Mouse (Mus musculus) embryonic facial prominence, embryonic 10.5 days (tissue): ENCODE measurements around the gene Siah2. TPM values are rescaled to one million over a fixed set of nuclear protein-coding genes. Genes with fewer than 3 reads are reported as not detected.

ENCODE experiments used
- DNase-seq: peaks from one replicate; pipeline ENCODE4 v3.0.0-alpha.2; 2017; ENCODE audit warnings: low spot score
- H3K27ac ChIP-seq: fragments of 300-500 bp; sonication (generic); replicated peaks from 2 replicates; pipeline ENCODE4 v1.5.1; 2016; ENCODE audit warnings: mild to moderate bottlenecking
- H3K27me3 ChIP-seq: fragments of 300-500 bp; sonication (generic); replicated peaks from 2 replicates; pipeline ENCODE4 v1.6.1; 2016; ENCODE audit warnings: low read depth, mild to moderate bottlenecking; ENCODE audit not compliant: poor library complexity, severe bottlenecking
- H3K36me3 ChIP-seq: fragments of 300-500 bp; sonication (generic); replicated peaks from 2 replicates; pipeline ENCODE4 v1.6.1; 2016; ENCODE audit warnings: mild to moderate bottlenecking, moderate library complexity
- H3K4me1 ChIP-seq: fragments of 300-500 bp; sonication (generic); 2 replicates; pipeline ENCODE4 v1.6.1; 2016
- H3K4me3 ChIP-seq: fragments of 300-500 bp; sonication (generic); 2 replicates; pipeline ENCODE4 v1.5.1; 2016; ENCODE audit warnings: mild to moderate bottlenecking, moderate library complexity
- H3K9me3 ChIP-seq: fragments of 300-500 bp; sonication (generic); 2 replicates; pipeline ENCODE4 v1.6.1; 2016; ENCODE audit warnings: mild to moderate bottlenecking
- WGBS: fragments of 180-500 bp; shearing (Covaris S2); methylation state at CpG from one replicate; pipeline ENCODE4 v1.1.7; 2016; 5-methylcytosine and 5-hydroxymethylcytosine counted together
- polyA plus RNA-seq: library from polyadenylated mRNA; unstranded; fragments of >200 nt; fragmentation: Nextera tagmentation; extraction: Ambion mirVana; gene quantifications from 2 replicates; pipeline ENCODE4 v1.2.1, GENCODE M21; 2016

Gene Siah2
- polyA plus RNA-seq, 1 experiment from 2014 or later: 2.1 TPM

- Histone ChIP-seq H3K27ac (peak overlapping the region; percentile 83; the same call in 1 of the 2 replicates), H3K4me3 (peak overlapping the region; percentile 81), H3K27me3 (peaks cover 53% of the 10 kb centered on the region), H3K9me3 (no peaks in the 10 kb centered on the region), H3K36me3 (no peaks in the 10 kb centered on the region), H3K4me1 (peaks cover 28% of the 10 kb centered on the region)
- 1% methylated on average over 24 of the region's 24 CpGs for WGBS
- DNase-seq: peak; percentile 64
Measured at GRCm38 (mm10) chr3:58690619-58691373, 1.4 kb downstream of the Siah2 start.

DNA sequence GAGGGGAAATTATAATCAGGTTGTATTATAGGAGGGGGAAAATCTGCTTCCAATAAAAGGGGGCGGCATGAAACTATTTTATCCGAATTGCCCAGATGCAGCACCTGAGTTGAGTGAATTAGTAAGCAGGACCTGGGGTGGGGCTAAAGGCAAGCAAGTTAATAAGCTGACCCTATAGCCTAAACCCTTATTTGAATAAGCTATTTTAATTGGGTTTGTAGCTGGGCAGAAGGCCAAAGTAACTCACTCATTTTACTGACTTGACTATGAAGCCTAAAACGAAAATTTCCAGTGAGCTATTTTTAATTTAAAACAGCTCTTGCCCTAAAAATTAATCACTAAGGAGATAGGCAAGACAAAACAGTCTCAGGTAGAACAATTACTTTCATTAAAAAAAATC, 2.5 kb downstream of the Siah2 start:
- Histone ChIP-seq H3K4me1 (peaks cover 28% of the 10 kb centered on the region), H3K9me3 (no peaks in the 10 kb centered on the region), H3K27ac (no peak overlapping the region), H3K27me3 (peaks cover 49% of the 10 kb centered on the region), H3K4me3 (no peak overlapping the region), H3K36me3 (no peaks in the 10 kb centered on the region)
- DNase-seq: no peak
- 43% methylated on average over 3 of the region's 3 CpGs for WGBS

GRCm38 (mm10) chr3:58689105-58689504, 3.1 kb downstream of the Siah2 start:
- WGBS: 83% methylated on average over 7 of the region's 7 CpGs
- Histone ChIP-seq H3K9me3 (no peaks in the 10 kb centered on the region), H3K27me3 (peaks cover 43% of the 10 kb centered on the region), H3K4me1 (peaks cover 28% of the 10 kb centered on the region), H3K36me3 (no peaks in the 10 kb centered on the region), H3K27ac (no peak overlapping the region), H3K4me3 (no peak overlapping the region)
- DNase-seq: no peak

GRCm38 (mm10) chr3:58688551-58688950, 3.6 kb downstream of the Siah2 start:
- no peak for DNase-seq
- WGBS: 89% methylated on average over 4 of the region's 4 CpGs
- H3K4me3 ChIP-seq: no peak overlapping the region

GRCm38 (mm10) chr3:58686922-58687284, 5.3 kb downstream of the Siah2 start:
- H3K27me3 ChIP-seq: peaks cover 25% of the 10 kb centered on the region
- H3K9me3 ChIP-seq: no peaks in the 10 kb centered on the region
- H3K36me3 ChIP-seq: no peaks in the 10 kb centered on the region
- WGBS: 79% methylated on average over 2 of the region's 2 CpGs
- DNase-seq: no peak
- H3K4me3 ChIP-seq: no peak overlapping the region
- no peak overlapping the region for H3K27ac ChIP-seq
- H3K4me1 ChIP-seq: peaks cover 20% of the 10 kb centered on the region

More at GRCm38 (mm10) chr3:58688551-58688950, 3.6 kb downstream of the Siah2 start:
- Histone ChIP-seq H3K27ac (no peak overlapping the region), H3K36me3 (no peaks in the 10 kb centered on the region), H3K27me3 (peaks cover 37% of the 10 kb centered on the region), H3K4me1 (peaks cover 28% of the 10 kb centered on the region), H3K9me3 (no peaks in the 10 kb centered on the region)

DNA sequence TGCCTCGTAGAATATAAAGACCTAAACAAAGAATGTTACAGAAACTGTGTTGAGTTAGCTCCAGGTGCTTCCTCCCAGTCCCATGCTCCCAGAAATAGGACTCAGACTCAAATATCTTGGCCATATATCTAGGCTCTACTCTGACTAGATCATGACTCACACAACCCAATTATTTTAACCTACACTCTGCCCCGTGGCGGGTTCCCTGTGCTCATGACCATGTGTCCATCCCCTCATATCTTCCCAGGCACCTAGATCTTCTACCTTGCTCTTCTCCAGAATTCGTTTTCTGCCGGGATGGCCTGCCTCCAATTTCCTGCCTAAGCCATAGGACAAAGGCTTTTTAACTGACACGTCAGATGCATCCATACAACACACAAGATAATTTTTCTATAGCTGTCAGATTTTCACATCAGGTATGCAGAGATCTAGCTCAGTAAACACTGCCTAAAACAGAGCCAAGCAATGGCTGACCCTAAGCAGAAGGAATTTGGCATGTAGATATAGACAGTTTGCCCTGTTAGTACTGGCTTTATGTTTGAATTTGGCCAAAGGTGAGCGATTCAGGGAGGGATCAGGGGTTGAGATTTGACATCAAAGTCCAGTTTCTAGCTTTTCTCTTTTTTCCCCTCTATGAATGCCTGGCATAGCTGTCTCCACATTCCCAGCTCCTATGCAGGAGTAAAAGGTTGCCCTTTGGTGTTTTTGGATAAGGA, 5.8 kb downstream of the Siah2 start:
- H3K36me3 ChIP-seq: no peaks in the 10 kb centered on the region
- no peak for DNase-seq
- 85% methylated on average over 7 of the region's 7 CpGs for WGBS
- H3K9me3 ChIP-seq: no peaks in the 10 kb centered on the region
- H3K27me3 ChIP-seq: peaks cover 23% of the 10 kb centered on the region
- no peak overlapping the region for H3K4me3 ChIP-seq
- H3K27ac ChIP-seq: no peak overlapping the region
- peaks cover 18% of the 10 kb centered on the region for H3K4me1 ChIP-seq

GRCm38 (mm10) chr3:58685396-58685795, 6.8 kb downstream of the Siah2 start:
- WGBS: 83% methylated on average over 3 of the region's 3 CpGs
- no peaks in the 10 kb centered on the region for H3K9me3 ChIP-seq
- no peaks in the 10 kb centered on the region for H3K36me3 ChIP-seq
- no peak overlapping the region for H3K27ac ChIP-seq
- peaks cover 16% of the 10 kb centered on the region for H3K27me3 ChIP-seq
- no peak overlapping the region for H3K4me3 ChIP-seq
- no peak for DNase-seq
- H3K4me1 ChIP-seq: peaks cover 10% of the 10 kb centered on the region

DNA sequence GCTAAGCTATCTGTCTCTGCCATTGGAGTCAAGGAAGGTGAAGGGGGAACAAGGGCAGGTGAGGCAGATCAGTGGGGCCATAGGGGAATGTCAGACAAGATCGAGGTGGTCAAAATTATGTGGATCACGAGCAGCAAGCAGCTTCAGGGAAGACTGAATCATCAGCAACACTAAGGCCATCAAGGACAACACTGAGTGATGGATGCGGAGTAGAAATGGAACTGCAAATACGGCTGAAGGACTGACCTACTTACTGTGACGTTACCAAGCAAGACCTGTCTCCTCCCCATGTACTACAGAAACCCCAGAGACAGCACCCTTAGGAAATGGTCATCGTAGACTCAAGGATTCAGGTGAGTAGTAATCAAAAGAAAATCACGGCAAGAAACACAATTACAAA, 8.9 kb downstream of the Siah2 start:
- 86% methylated on average over 7 of the region's 7 CpGs for WGBS
- Histone ChIP-seq H3K27ac (no peak overlapping the region), H3K36me3 (no peaks in the 10 kb centered on the region), H3K9me3 (no peaks in the 10 kb centered on the region), H3K4me3 (no peak overlapping the region), H3K27me3 (no peaks in the 10 kb centered on the region), H3K4me1 (peaks cover 14% of the 10 kb centered on the region)
- DNase-seq: no peak

DNA sequence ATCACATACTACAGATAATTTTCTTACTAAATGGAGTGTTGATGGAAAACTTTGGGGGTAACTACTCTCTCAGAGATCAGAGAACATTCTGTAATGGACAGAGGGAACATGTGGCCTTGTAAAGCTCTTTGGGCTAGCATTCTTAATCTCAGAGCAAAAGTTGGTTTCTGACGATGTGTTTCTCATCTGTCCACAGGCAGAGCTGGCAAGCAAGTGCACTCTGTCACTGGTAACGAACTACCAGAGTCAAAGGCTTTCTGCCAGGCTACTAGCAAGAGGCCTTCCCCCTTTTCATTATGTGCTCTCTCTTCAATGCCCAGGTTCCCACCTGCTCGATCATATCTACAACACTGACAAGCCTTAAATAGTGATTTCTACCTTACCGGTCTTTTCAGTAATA, 9.9 kb downstream of the Siah2 start:
- H3K36me3 ChIP-seq: no peaks in the 10 kb centered on the region
- no peaks in the 10 kb centered on the region for H3K9me3 ChIP-seq
- H3K27ac ChIP-seq: no peak overlapping the region
- no peaks in the 10 kb centered on the region for H3K27me3 ChIP-seq
- WGBS: 91% methylated on average over 4 of the region's 4 CpGs
- H3K4me3 ChIP-seq: no peak overlapping the region
- DNase-seq: no peak
- H3K4me1 ChIP-seq: peaks cover 22% of the 10 kb centered on the region

DNA sequence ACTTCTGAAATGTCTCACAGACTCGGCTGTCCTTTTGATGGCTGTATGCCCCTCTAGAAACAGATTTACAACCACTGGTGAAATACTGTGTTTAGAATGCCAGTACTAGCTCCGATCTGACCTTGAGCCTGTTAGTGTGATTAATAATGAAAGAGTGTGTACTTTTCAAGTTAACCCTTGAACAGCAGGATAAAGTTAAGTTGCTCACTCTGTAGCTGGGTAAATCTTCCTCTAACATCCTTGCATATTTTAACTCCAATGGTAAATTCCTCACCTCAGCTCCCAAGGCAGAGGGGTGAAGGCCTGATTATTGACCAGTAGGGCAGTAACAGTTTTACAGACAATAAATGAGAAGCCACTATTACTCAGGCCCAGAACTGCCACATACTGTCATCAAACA, 10.4 kb downstream of the Siah2 start:
- no peak for DNase-seq
- 61% methylated on average over 2 of the region's 2 CpGs for WGBS

DNA sequence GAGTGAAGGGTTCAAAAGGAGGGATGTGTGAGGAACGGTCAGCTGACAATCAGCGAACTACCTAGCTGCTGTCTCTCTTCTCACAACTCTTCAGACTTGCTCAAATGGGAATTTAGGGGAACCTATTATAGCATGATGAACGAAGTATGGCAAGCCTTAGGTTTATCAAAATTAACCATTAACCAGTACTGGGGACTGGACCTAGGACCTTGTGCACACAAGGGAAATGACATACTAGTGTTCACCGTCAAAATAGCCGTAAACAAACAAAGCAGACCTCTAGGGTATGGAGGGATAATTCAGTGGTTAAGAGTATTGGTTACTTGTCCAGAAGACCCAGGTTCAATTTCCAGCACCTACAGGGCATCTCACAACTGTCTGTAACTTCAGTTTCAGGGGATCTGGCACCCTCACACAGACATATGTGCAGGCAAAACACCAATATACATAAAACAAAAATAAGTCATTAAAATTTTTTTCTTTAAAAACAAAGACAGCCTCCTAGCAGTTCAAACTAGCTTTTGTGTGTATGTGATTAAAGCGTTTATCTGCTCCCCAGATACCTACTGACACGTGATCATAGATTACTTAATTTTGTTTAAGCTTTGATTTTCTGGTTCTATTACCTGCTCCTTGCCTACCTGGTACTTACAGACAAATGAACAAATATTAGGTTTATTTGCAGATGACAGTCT, 11.1 kb downstream of the Siah2 start:
- DNase-seq: no peak
- WGBS: 85% methylated on average over 7 of the region's 7 CpGs
- Histone ChIP-seq H3K4me3 (no peak overlapping the region), H3K4me1 (peaks cover 30% of the 10 kb centered on the region), H3K27ac (no peak overlapping the region), H3K27me3 (no peaks in the 10 kb centered on the region), H3K9me3 (no peaks in the 10 kb centered on the region), H3K36me3 (0 out of 2 replicates have a peak, but pooled peaks cover 2% of the 10 kb centered on the region)

More for the DNA sequence above, 10.4 kb downstream of the Siah2 start:
- Histone ChIP-seq H3K4me1 (peaks cover 27% of the 10 kb centered on the region), H3K4me3 (no peak overlapping the region), H3K27ac (no peak overlapping the region), H3K27me3 (no peaks in the 10 kb centered on the region), H3K36me3 (no peaks in the 10 kb centered on the region), H3K9me3 (no peaks in the 10 kb centered on the region)

GRCm38 (mm10) chr3:58679996-58680395, 12.2 kb downstream of the Siah2 start:
- Histone ChIP-seq H3K27me3 (no peaks in the 10 kb centered on the region), H3K27ac (no peak overlapping the region), H3K4me1 (peaks cover 30% of the 10 kb centered on the region), H3K4me3 (no peak overlapping the region), H3K9me3 (no peaks in the 10 kb centered on the region), H3K36me3 (0 out of 2 replicates have a peak, but pooled peaks cover 5% of the 10 kb centered on the region)
- no peak for DNase-seq
- 69% methylated on average over 4 of the region's 4 CpGs for WGBS
